Mouse (Mus musculus) layer of hippocampus, adult 9-10 months (tissue): Measurements from ENCODE around the gene Efcab6.

Experiments
- DNase-seq: peaks from one replicate; pipeline ENCODE4 v3.0.0; 2022; ENCODE audit warnings: low spot score

Efcab6 gene

GRCm38 (mm10) chr15:84058841-84059240 lies 6.3 kb downstream of the Efcab6 start:
- DNase-seq, result no peak

- no peak for DNase-seq
These were observed 9.1 kb downstream of the Efcab6 start for GRCm38 (mm10) chr15:84056083-84056482.

- DNase-seq, result peak; percentile 71
These were observed 11.3 kb downstream of the Efcab6 start for GRCm38 (mm10) chr15:84053859-84054258.

GRCm38 (mm10) chr15:84053240-84053639 lies 11.9 kb downstream of the Efcab6 start:
- no peak for DNase-seq

- DNase-seq, result no peak
These were observed 12.8 kb downstream of the Efcab6 start for GRCm38 (mm10) chr15:84052390-84052789.

- DNase-seq, result no peak
These were observed 15.6 kb downstream of the Efcab6 start for GRCm38 (mm10) chr15:84049570-84049969.

GRCm38 (mm10) chr15:84045562-84045961 lies 19.6 kb downstream of the Efcab6 start:
- no peak for DNase-seq

- no peak for DNase-seq
These were observed 28.1 kb downstream of the Efcab6 start for GRCm38 (mm10) chr15:84037067-84037466.

- DNase-seq, result no peak
These were observed 39.5 kb downstream of the Efcab6 start for GRCm38 (mm10) chr15:84025651-84026050.

GRCm38 (mm10) chr15:84024851-84025250 lies 40.3 kb downstream of the Efcab6 start:
- no peak for DNase-seq

GRCm38 (mm10) chr15:84009366-84010083 lies 55.7 kb downstream of the Efcab6 start:
- DNase-seq, result no peak

GRCm38 (mm10) chr15:84004306-84004705 lies 60.9 kb downstream of the Efcab6 start:
- no peak for DNase-seq

GRCm38 (mm10) chr15:83999071-83999470 lies 66.1 kb downstream of the Efcab6 start:
- no peak for DNase-seq

- DNase-seq, result no peak
These were observed 66.6 kb downstream of the Efcab6 start for GRCm38 (mm10) chr15:83998586-83998985.

GRCm38 (mm10) chr15:83998115-83998514 lies 67.1 kb downstream of the Efcab6 start:
- peak; percentile 59 for DNase-seq

- no peak for DNase-seq
These were observed 67.6 kb downstream of the Efcab6 start for GRCm38 (mm10) chr15:83997550-83997949.

GRCm38 (mm10) chr15:83996864-83997263 lies 68.3 kb downstream of the Efcab6 start:
- no peak for DNase-seq

GRCm38 (mm10) chr15:83992191-83992590 lies 73.0 kb downstream of the Efcab6 start:
- DNase-seq, result no peak

GRCm38 (mm10) chr15:83991461-83991860 lies 73.7 kb downstream of the Efcab6 start:
- DNase-seq, result no peak

GRCm38 (mm10) chr15:83989241-83989640 lies 75.9 kb downstream of the Efcab6 start:
- no peak for DNase-seq

- DNase-seq, result no peak
These were observed 77.1 kb downstream of the Efcab6 start for GRCm38 (mm10) chr15:83988087-83988486.

- DNase-seq, result no peak
These were observed 82.8 kb downstream of the Efcab6 start for GRCm38 (mm10) chr15:83982186-83982936.

GRCm38 (mm10) chr15:83978865-83979264 lies 86.3 kb downstream of the Efcab6 start:
- no peak for DNase-seq
